Mouse (Mus musculus) C2C12 (cell line): Measurements from ENCODE around the gene Zswim3.

Experiments
- CEBPB ChIP-seq: IDR thresholded peaks from one replicate; pipeline ENCODE4 v1.6.1; 2011; ENCODE audit warnings: low read depth, mild to moderate bottlenecking, control low read depth, moderate library complexity
- CTCF ChIP-seq: IDR thresholded peaks from one replicate; pipeline ENCODE4 v1.5.1; 2011; ENCODE audit not compliant: control insufficient read depth, insufficient read depth, insufficient read length
- FOSL1 ChIP-seq: IDR thresholded peaks from one replicate; pipeline ENCODE4 v1.8.0; 2011; ENCODE audit warnings: mild to moderate bottlenecking, low read length; ENCODE audit not compliant: poor library complexity, insufficient read depth, severe bottlenecking
- MYOG ChIP-seq: IDR thresholded peaks from one replicate; pipeline ENCODE4 v1.6.1; 2011; ENCODE audit not compliant: control insufficient read depth, insufficient read length; ENCODE audit errors: extremely low read depth
- USF1 ChIP-seq: IDR thresholded peaks from one replicate; pipeline ENCODE4 v1.6.1; 2011; ENCODE audit warnings: low read depth, mild to moderate bottlenecking, control low read depth, moderate library complexity

- TF ChIP-seq CTCF: no peak
- no peak for TF ChIP-seq CEBPB
- no peak for TF ChIP-seq MYOG
- peak; percentile 78 for TF ChIP-seq USF1
- no peak for TF ChIP-seq FOSL1
Measured at GRCm38 (mm10) chr2:164857101-164857821, 52.4 kb downstream of the Zswim3 start, which contains the start of gene Pltp.
